Mouse (Mus musculus): ENCODE measurements around the gene Nhlrc1. TPM values are rescaled to one million over a fixed set of nuclear protein-coding genes. Genes with fewer than 3 reads are reported as not detected.

The Nhlrc1 gene
- total and polyA plus RNA-seq, 2 experiments from 2014 or later, result 5.2 to 7.1 TPM

GRCm38 (mm10) chr13:46990376-46991011 is 24.2 kb downstream of the Nhlrc1 start:
- TF ChIP-seq EP300 (IDR thresholded peaks at IDR 0.05; ENCODE audit: low read depth) (no peak), CTCF (IDR thresholded peaks at IDR 0.05; ENCODE audit: low read depth) (no peak)
- DNase-seq (ENCODE audit: low spot score) (no peak), ATAC-seq (ENCODE audit: insufficient read depth, low read depth) (no peak)
- H3K4me2 ChIP-seq (ENCODE audit: low read depth, low read length), result no peak overlapping the region
- H3K4me3 ChIP-seq (ENCODE audit: low read depth, low read length), result no peak overlapping the region
- H3K36me3 ChIP-seq (replicated peaks; ENCODE audit: control insufficient read depth, insufficient read depth, low read length), result no peaks in the 10 kb centered on the region
- H3K9me3 ChIP-seq (replicated peaks; ENCODE audit: control insufficient read depth, low read length), result no peaks in the 10 kb centered on the region
- peaks cover 6% of the 10 kb centered on the region; the same call in 1 of the 2 replicates for H3K4me1 ChIP-seq (ENCODE audit: control insufficient read depth, insufficient read depth)
- no peaks in the 10 kb centered on the region for H3K27me3 ChIP-seq (ENCODE audit: control insufficient read depth, insufficient read depth, low read length)
- H3K9ac ChIP-seq (replicated peaks; ENCODE audit: low read depth, low read length), result no peak overlapping the region
- WGBS, result 12% methylated on average over 4 of the region's 4 CpGs
- H3K27ac ChIP-seq (ENCODE audit: low read depth), result no peak overlapping the region

GRCm38 (mm10) chr13:46987941-46988340 is 26.7 kb downstream of the Nhlrc1 start:
- Histone ChIP-seq H3K9ac (replicated peaks; ENCODE audit: low read depth, low read length) (no peak overlapping the region), H3K36me3 (replicated peaks; ENCODE audit: control insufficient read depth, insufficient read depth, low read length) (no peaks in the 10 kb centered on the region), H3K27ac (ENCODE audit: low read depth) (no peak overlapping the region), H3K4me3 (ENCODE audit: low read depth, low read length) (no peak overlapping the region), H3K4me1 (ENCODE audit: control insufficient read depth, insufficient read depth) (no peaks in the 10 kb centered on the region), H3K9me3 (replicated peaks; ENCODE audit: control insufficient read depth, low read length) (no peaks in the 10 kb centered on the region), H3K4me2 (ENCODE audit: low read depth, low read length) (no peak overlapping the region), H3K27me3 (ENCODE audit: control insufficient read depth, insufficient read depth, low read length) (no peaks in the 10 kb centered on the region)
- ATAC-seq (ENCODE audit: insufficient read depth, low read depth) (no peak), DNase-seq (ENCODE audit: low spot score) (no peak)
- 66% methylated on average over 8 of the region's 8 CpGs for WGBS
- TF ChIP-seq EP300 (IDR thresholded peaks at IDR 0.05; ENCODE audit: low read depth), result no peak
- TF ChIP-seq CTCF (IDR thresholded peaks at IDR 0.05; ENCODE audit: low read depth), result no peak

GRCm38 (mm10) chr13:46986208-46986607 is 28.4 kb downstream of the Nhlrc1 start:
- Histone ChIP-seq H3K36me3 (replicated peaks; ENCODE audit: control insufficient read depth, insufficient read depth, low read length) (no peaks in the 10 kb centered on the region), H3K27ac (ENCODE audit: low read depth) (no peak overlapping the region), H3K4me3 (ENCODE audit: low read depth, low read length) (no peak overlapping the region), H3K9me3 (replicated peaks; ENCODE audit: control insufficient read depth, low read length) (no peaks in the 10 kb centered on the region), H3K4me2 (ENCODE audit: low read depth, low read length) (peak overlapping the region; percentile 27), H3K4me1 (ENCODE audit: control insufficient read depth, insufficient read depth) (no peaks in the 10 kb centered on the region), H3K9ac (replicated peaks; ENCODE audit: low read depth, low read length) (no peak overlapping the region), H3K27me3 (ENCODE audit: control insufficient read depth, insufficient read depth, low read length) (no peaks in the 10 kb centered on the region)
- TF ChIP-seq CTCF (IDR thresholded peaks at IDR 0.05; ENCODE audit: low read depth), result no peak
- no peak for TF ChIP-seq EP300 (IDR thresholded peaks at IDR 0.05; ENCODE audit: low read depth)
- WGBS, result 36% methylated on average over 6 of the region's 6 CpGs
- peak; percentile 78 for DNase-seq (ENCODE audit: low spot score)
- ATAC-seq (ENCODE audit: insufficient read depth, low read depth), result peak; percentile 70

GRCm38 (mm10) chr13:46983878-46984277 is 30.8 kb downstream of the Nhlrc1 start:
- TF ChIP-seq CTCF (IDR thresholded peaks at IDR 0.05; ENCODE audit: low read depth) (no peak), EP300 (IDR thresholded peaks at IDR 0.05; ENCODE audit: low read depth) (no peak)
- no peaks in the 10 kb centered on the region for H3K36me3 ChIP-seq (replicated peaks; ENCODE audit: control insufficient read depth, insufficient read depth, low read length)
- no peak overlapping the region for H3K4me2 ChIP-seq (ENCODE audit: low read depth, low read length)
- ATAC-seq (ENCODE audit: insufficient read depth, low read depth) (no peak), DNase-seq (ENCODE audit: low spot score) (no peak)
- H3K4me3 ChIP-seq (ENCODE audit: low read depth, low read length), result no peak overlapping the region
- WGBS, result 79% methylated on average over 2 of the region's 2 CpGs
- no peaks in the 10 kb centered on the region for H3K27me3 ChIP-seq (ENCODE audit: control insufficient read depth, insufficient read depth, low read length)
- H3K27ac ChIP-seq (ENCODE audit: low read depth), result no peak overlapping the region
- no peak overlapping the region for H3K9ac ChIP-seq (replicated peaks; ENCODE audit: low read depth, low read length)
- no peaks in the 10 kb centered on the region for H3K9me3 ChIP-seq (replicated peaks; ENCODE audit: control insufficient read depth, low read length)
- peaks cover 16% of the 10 kb centered on the region for H3K4me1 ChIP-seq (ENCODE audit: control insufficient read depth, insufficient read depth)

- Histone ChIP-seq H3K27me3 (ENCODE audit: control insufficient read depth, insufficient read depth, low read length) (no peaks in the 10 kb centered on the region), H3K9ac (replicated peaks; ENCODE audit: low read depth, low read length) (no peak overlapping the region), H3K4me2 (ENCODE audit: low read depth, low read length) (no peak overlapping the region), H3K4me3 (ENCODE audit: low read depth, low read length) (no peak overlapping the region), H3K27ac (ENCODE audit: low read depth) (peak overlapping the region; percentile 51; the same call in 1 of the 2 replicates), H3K9me3 (replicated peaks; ENCODE audit: control insufficient read depth, low read length) (no peaks in the 10 kb centered on the region), H3K4me1 (ENCODE audit: control insufficient read depth, insufficient read depth) (peaks cover 16% of the 10 kb centered on the region), H3K36me3 (replicated peaks; ENCODE audit: control insufficient read depth, insufficient read depth, low read length) (no peaks in the 10 kb centered on the region)
- WGBS, result 19% methylated on average over 13 of the region's 13 CpGs
- TF ChIP-seq CTCF (IDR thresholded peaks at IDR 0.05; ENCODE audit: low read depth), result no peak
- no peak for TF ChIP-seq EP300 (IDR thresholded peaks at IDR 0.05; ENCODE audit: low read depth)
- no peak for DNase-seq (ENCODE audit: low spot score)
- ATAC-seq (ENCODE audit: insufficient read depth, low read depth), result no peak
These were observed 34.7 kb downstream of the Nhlrc1 start for GRCm38 (mm10) chr13:46979836-46980490.
